Mouse (Mus musculus): ENCODE data around the gene Fnbp1l. TPM values are rescaled to one million over a fixed set of nuclear protein-coding genes. Genes with fewer than 3 reads are reported as not detected.

The Fnbp1l gene
- polyA plus RNA-seq, 1 experiment, result not detected

GRCm38 (mm10) chr3:122520365-122520764 lies 99.2 kb downstream of the Fnbp1l start:
- H3K36me3 ChIP-seq (ENCODE audit: control insufficient read depth), result no peaks in the 10 kb centered on the region; the same call in 1 of the 2 replicates
- H3K4me3 ChIP-seq (replicated peaks), result no peak overlapping the region
- H3K4me1 ChIP-seq (ENCODE audit: control insufficient read depth), result no peaks in the 10 kb centered on the region
- H3K9me3 ChIP-seq (ENCODE audit: control insufficient read depth, low read length), result no peaks in the 10 kb centered on the region
- no peaks in the 10 kb centered on the region for H3K27me3 ChIP-seq (ENCODE audit: control insufficient read depth)
- TF ChIP-seq TAL1 (IDR thresholded peaks at IDR 0.05; ENCODE audit: low read length), result no peak
- no peak for TF ChIP-seq GATA1 (IDR thresholded peaks at IDR 0.05; ENCODE audit: low read length)

GRCm38 (mm10) chr3:122519082-122519481 lies 100.4 kb downstream of the Fnbp1l start:
- TF ChIP-seq GATA1 (IDR thresholded peaks at IDR 0.05; ENCODE audit: low read length) (no peak), TAL1 (IDR thresholded peaks at IDR 0.05; ENCODE audit: low read length) (no peak)
- Histone ChIP-seq H3K36me3 (ENCODE audit: control insufficient read depth) (no peaks in the 10 kb centered on the region; the same call in 1 of the 2 replicates), H3K4me1 (ENCODE audit: control insufficient read depth) (no peaks in the 10 kb centered on the region), H3K4me3 (replicated peaks) (no peak overlapping the region), H3K27me3 (ENCODE audit: control insufficient read depth) (no peaks in the 10 kb centered on the region), H3K9me3 (ENCODE audit: control insufficient read depth, low read length) (no peaks in the 10 kb centered on the region)

- Histone ChIP-seq H3K9me3 (ENCODE audit: control insufficient read depth, low read length) (no peaks in the 10 kb centered on the region), H3K4me1 (ENCODE audit: control insufficient read depth) (no peaks in the 10 kb centered on the region), H3K27me3 (ENCODE audit: control insufficient read depth) (no peaks in the 10 kb centered on the region), H3K4me3 (replicated peaks) (no peak overlapping the region), H3K36me3 (ENCODE audit: control insufficient read depth) (no peaks in the 10 kb centered on the region; the same call in 1 of the 2 replicates)
- TF ChIP-seq GATA1 (IDR thresholded peaks at IDR 0.05; ENCODE audit: low read length) (no peak), TAL1 (IDR thresholded peaks at IDR 0.05; ENCODE audit: low read length) (no peak)
These were observed 101.2 kb downstream of the Fnbp1l start for GRCm38 (mm10) chr3:122518231-122518736.

- no peaks in the 10 kb centered on the region for H3K9me3 ChIP-seq (ENCODE audit: control insufficient read depth, low read length)
- H3K4me1 ChIP-seq (ENCODE audit: control insufficient read depth), result no peaks in the 10 kb centered on the region; the same call in 1 of the 2 replicates
- TF ChIP-seq GATA1 (IDR thresholded peaks at IDR 0.05; ENCODE audit: low read length) (no peak), TAL1 (IDR thresholded peaks at IDR 0.05; ENCODE audit: low read length) (no peak)
- H3K4me3 ChIP-seq (replicated peaks), result no peak overlapping the region
- no peaks in the 10 kb centered on the region; the same call in 1 of the 2 replicates for H3K36me3 ChIP-seq (ENCODE audit: control insufficient read depth)
- no peaks in the 10 kb centered on the region for H3K27me3 ChIP-seq (ENCODE audit: control insufficient read depth)
These were observed 101.8 kb downstream of the Fnbp1l start for GRCm38 (mm10) chr3:122517726-122518125.

- H3K27me3 ChIP-seq (ENCODE audit: control insufficient read depth), result no peaks in the 10 kb centered on the region
- H3K4me3 ChIP-seq (replicated peaks), result no peak overlapping the region
- H3K4me1 ChIP-seq (ENCODE audit: control insufficient read depth), result no peaks in the 10 kb centered on the region; the same call in 1 of the 2 replicates
- H3K9me3 ChIP-seq (ENCODE audit: control insufficient read depth, low read length), result no peaks in the 10 kb centered on the region
- no peaks in the 10 kb centered on the region; the same call in 1 of the 2 replicates for H3K36me3 ChIP-seq (ENCODE audit: control insufficient read depth)
- TF ChIP-seq GATA1 (IDR thresholded peaks at IDR 0.05; ENCODE audit: low read length), result no peak
- no peak for TF ChIP-seq TAL1 (IDR thresholded peaks at IDR 0.05; ENCODE audit: low read length)
These were observed 103.2 kb downstream of the Fnbp1l start for GRCm38 (mm10) chr3:122516327-122516695.

GRCm38 (mm10) chr3:122515568-122516326 lies 103.8 kb downstream of the Fnbp1l start:
- Histone ChIP-seq H3K9me3 (ENCODE audit: control insufficient read depth, low read length) (no peaks in the 10 kb centered on the region), H3K4me3 (replicated peaks) (no peak overlapping the region), H3K4me1 (ENCODE audit: control insufficient read depth) (no peaks in the 10 kb centered on the region; the same call in 1 of the 2 replicates), H3K36me3 (ENCODE audit: control insufficient read depth) (no peaks in the 10 kb centered on the region; the same call in 1 of the 2 replicates), H3K27me3 (ENCODE audit: control insufficient read depth) (no peaks in the 10 kb centered on the region)
- TF ChIP-seq TAL1 (IDR thresholded peaks at IDR 0.05; ENCODE audit: low read length) (no peak), GATA1 (IDR thresholded peaks at IDR 0.05; ENCODE audit: low read length) (no peak)

GRCm38 (mm10) chr3:122512725-122513375 lies 106.7 kb downstream of the Fnbp1l start:
- Histone ChIP-seq H3K4me1 (ENCODE audit: control insufficient read depth) (peaks cover 5% of the 10 kb centered on the region), H3K9me3 (ENCODE audit: control insufficient read depth, low read length) (no peaks in the 10 kb centered on the region), H3K4me3 (replicated peaks) (no peak overlapping the region), H3K27me3 (ENCODE audit: control insufficient read depth) (no peaks in the 10 kb centered on the region), H3K36me3 (ENCODE audit: control insufficient read depth) (no peaks in the 10 kb centered on the region; the same call in 1 of the 2 replicates)
- TF ChIP-seq TAL1 (IDR thresholded peaks at IDR 0.05; ENCODE audit: low read length) (no peak), GATA1 (IDR thresholded peaks at IDR 0.05; ENCODE audit: low read length) (no peak)

GRCm38 (mm10) chr3:122511721-122512619 lies 107.5 kb downstream of the Fnbp1l start:
- no peaks in the 10 kb centered on the region; the same call in 1 of the 2 replicates for H3K36me3 ChIP-seq (ENCODE audit: control insufficient read depth)
- no peaks in the 10 kb centered on the region for H3K9me3 ChIP-seq (ENCODE audit: control insufficient read depth, low read length)
- TF ChIP-seq GATA1 (IDR thresholded peaks at IDR 0.05; ENCODE audit: low read length), result no peak
- H3K27me3 ChIP-seq (ENCODE audit: control insufficient read depth), result no peaks in the 10 kb centered on the region
- H3K4me3 ChIP-seq (replicated peaks), result no peak overlapping the region
- peaks cover 5% of the 10 kb centered on the region for H3K4me1 ChIP-seq (ENCODE audit: control insufficient read depth)
